Mouse (Mus musculus): ENCODE results near the gene Fuca1.

The Fuca1 gene

GRCm38 (mm10) chr4:135985193-135985592, 64.7 kb downstream of the Fuca1 start:
- DNase-seq = no peak

- no peak for DNase-seq
These were observed 65.2 kb downstream of the Fuca1 start for GRCm38 (mm10) chr4:135985769-135986168.

- DNase-seq = no peak
These were observed 65.9 kb downstream of the Fuca1 start for GRCm38 (mm10) chr4:135986301-135986942.

GRCm38 (mm10) chr4:135986943-135987710, 66.6 kb downstream of the Fuca1 start, which contains the start of gene Pithd1:
Gene Pithd1 (minus strand): TSS chr4:135987264.
- peak; percentile 89 to 94 for DNase-seq

GRCm38 (mm10) chr4:135987714-135988113, 67.2 kb downstream of the Fuca1 start:
- DNase-seq = no peak
